Mouse (Mus musculus) forebrain, embryonic 15.5 days (tissue): ENCODE data around the gene Krt83. TPM values are rescaled to one million over a fixed set of nuclear protein-coding genes. Genes with fewer than 3 reads are reported as not detected.

ENCODE experiments used
- ATAC-seq: fragments of 200-750 bp; cut with Nextera tagmentation; replicated peaks from 2 replicates; pipeline ENCODE4 v1.8.0; 2017; ENCODE audit warnings: mild to moderate bottlenecking, moderate TSS enrichment, moderate library complexity
- H3K27ac ChIP-seq: fragments of 300-500 bp; sonication (generic); replicated peaks from 2 replicates; pipeline ENCODE4 v1.5.1; 2015; ENCODE audit warnings: mild to moderate bottlenecking, inconsistent platforms
- H3K27me3 ChIP-seq: fragments of 300-500 bp; sonication (generic); 2 replicates; pipeline ENCODE4 v1.6.1; 2015; ENCODE audit warnings: inconsistent platforms
- H3K36me3 ChIP-seq: fragments of 300-500 bp; sonication (generic); 2 replicates; pipeline ENCODE4 v1.6.1; 2015; ENCODE audit warnings: mild to moderate bottlenecking, inconsistent platforms
- H3K4me1 ChIP-seq: fragments of 300-500 bp; sonication (generic); 2 replicates; pipeline ENCODE4 v1.6.1; 2015; ENCODE audit warnings: inconsistent platforms
- H3K4me2 ChIP-seq: fragments of 300-500 bp; sonication (generic); replicated peaks from 2 replicates; pipeline ENCODE4 v1.6.1; 2015; ENCODE audit warnings: mild to moderate bottlenecking, inconsistent platforms
- H3K4me3 ChIP-seq: fragments of 300-500 bp; sonication (generic); 2 replicates; pipeline ENCODE4 v1.5.1; 2015; ENCODE audit warnings: mild to moderate bottlenecking, inconsistent platforms
- H3K9ac ChIP-seq: fragments of 300-500 bp; sonication (generic); replicated peaks from 2 replicates; pipeline ENCODE4 v1.6.1; 2015; ENCODE audit warnings: mild to moderate bottlenecking, inconsistent platforms
- H3K9me3 ChIP-seq: fragments of 300-500 bp; sonication (generic); 2 replicates; pipeline ENCODE4 v1.6.1; 2016; ENCODE audit warnings: inconsistent platforms
- WGBS: fragments of 180-500 bp; shearing (Covaris S2); methylation state at CpG from one replicate; pipeline ENCODE4 v1.1.7; 2015; ENCODE audit warnings: mixed read lengths; 5-methylcytosine and 5-hydroxymethylcytosine counted together
- polyA plus RNA-seq: library from polyadenylated mRNA; unstranded; fragments of >200 nt; fragmentation: Nextera tagmentation; extraction: Ambion mirVana; gene quantifications from 2 replicates; pipeline ENCODE4 v1.2.1, GENCODE M21; 2015

Krt83 gene
- polyA plus RNA-seq, 1 experiment from 2014 or later: not detected

DNA sequence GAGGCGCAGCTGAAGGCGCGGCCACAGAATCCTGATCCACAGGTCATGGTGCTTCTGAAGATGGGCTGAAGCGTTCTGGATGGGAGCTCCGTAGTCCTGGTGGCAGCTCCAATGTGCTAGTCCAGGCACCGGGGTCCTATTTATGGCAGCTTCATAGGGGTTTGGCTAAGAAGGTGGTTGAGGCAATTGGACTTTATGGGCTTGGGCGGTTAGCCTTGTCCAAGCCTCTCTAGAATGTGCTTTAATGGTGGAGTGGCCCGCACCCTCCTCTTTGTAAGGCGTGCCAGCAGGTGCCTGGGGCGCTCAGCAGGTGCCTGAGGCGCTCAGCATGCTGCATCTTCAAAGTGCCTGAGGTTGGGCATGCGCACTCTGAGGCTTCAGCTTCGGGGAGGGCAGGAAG lies 27.7 kb downstream of the Krt83 start, which contains the start of gene Krt81:
Krt81 (minus strand) TSS at position 101 of the 400 bp plus-strand sequence.
- no peak within 1 kb of the TSS for H3K27ac ChIP-seq
- peaks cover 2% of the 10 kb centered on the region; the same call in 1 of the 2 replicates for H3K4me1 ChIP-seq
- ATAC-seq: no peak
- H3K4me2 ChIP-seq: no peak within 1 kb of the TSS
- no peak within 1 kb of the TSS for H3K9ac ChIP-seq
- no peak within 1 kb of the TSS for H3K4me3 ChIP-seq
- 87% methylated on average over 13 of the region's 13 CpGs for WGBS
- H3K27me3 ChIP-seq: no peaks in the 10 kb centered on the region
- H3K9me3 ChIP-seq: no peaks in the 10 kb centered on the region
- H3K36me3 ChIP-seq: no peaks in the 10 kb centered on the region

DNA sequence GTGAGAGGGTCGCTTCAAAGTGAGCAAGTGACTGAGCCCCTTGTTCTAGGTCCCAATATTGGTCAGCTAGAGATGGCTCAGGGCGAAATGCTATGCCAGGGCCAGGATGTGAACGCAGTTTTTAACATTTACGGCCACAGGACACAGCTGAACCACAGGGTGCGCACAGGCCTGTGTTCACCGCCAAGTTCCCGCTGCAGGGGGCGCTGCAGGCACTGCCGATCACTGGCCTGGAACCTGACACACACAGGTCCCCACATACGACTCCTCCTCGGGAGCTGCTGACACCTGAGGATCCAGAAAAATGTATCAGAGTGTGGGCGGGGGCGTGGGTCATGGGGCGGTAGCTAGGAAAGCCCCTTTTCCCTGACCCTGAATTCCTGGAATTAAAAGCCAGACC lies 32.0 kb downstream of the Krt83 start:
- Histone ChIP-seq H3K27ac (no peak overlapping the region), H3K36me3 (no peaks in the 10 kb centered on the region), H3K27me3 (no peaks in the 10 kb centered on the region), H3K4me2 (no peak overlapping the region), H3K4me3 (no peak overlapping the region), H3K4me1 (peaks cover 9% of the 10 kb centered on the region; the same call in 1 of the 2 replicates), H3K9ac (no peak overlapping the region), H3K9me3 (no peaks in the 10 kb centered on the region)
- ATAC-seq: no peak
- 84% methylated on average over 14 of the region's 14 CpGs for WGBS

DNA sequence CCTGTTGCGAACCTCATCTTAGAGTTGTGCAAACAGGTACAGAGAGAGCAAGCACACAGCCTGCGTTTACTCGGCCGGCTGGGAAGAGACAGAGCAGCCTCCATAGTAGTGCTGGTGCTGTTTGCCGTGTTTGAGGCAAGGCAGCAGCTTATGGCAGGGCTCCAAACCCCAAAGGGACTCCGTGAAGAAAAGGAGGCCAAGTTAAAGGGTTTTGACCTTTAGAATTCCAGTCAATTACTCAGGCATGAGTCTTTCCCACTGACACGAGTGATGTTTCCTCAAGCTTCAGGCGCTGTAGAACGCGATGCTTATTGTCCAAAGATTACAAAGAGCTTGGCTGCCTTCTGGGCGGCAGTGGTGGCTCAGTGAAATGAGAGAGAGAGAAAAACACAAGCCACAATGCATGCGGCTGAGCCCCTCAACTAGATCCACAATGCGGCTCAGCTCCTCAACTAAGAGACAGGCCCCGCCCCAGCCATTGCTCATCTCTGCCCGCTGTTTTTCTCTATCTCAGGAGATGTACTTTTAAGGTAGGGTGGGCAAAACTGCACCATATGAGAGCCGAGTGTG lies 32.9 kb downstream of the Krt83 start:
- 0 out of 2 replicates have a peak overlapping the region, but pooled peaks have one; percentile 7 for H3K4me2 ChIP-seq
- peaks cover 9% of the 10 kb centered on the region; the same call in 1 of the 2 replicates for H3K4me1 ChIP-seq
- H3K27me3 ChIP-seq: no peaks in the 10 kb centered on the region
- no peak overlapping the region for H3K4me3 ChIP-seq
- H3K9me3 ChIP-seq: no peaks in the 10 kb centered on the region
- no peaks in the 10 kb centered on the region for H3K36me3 ChIP-seq
- 34% methylated on average over 16 of the region's 16 CpGs for WGBS
- no peak for ATAC-seq
- H3K9ac ChIP-seq: no peak overlapping the region
- no peak overlapping the region for H3K27ac ChIP-seq

DNA sequence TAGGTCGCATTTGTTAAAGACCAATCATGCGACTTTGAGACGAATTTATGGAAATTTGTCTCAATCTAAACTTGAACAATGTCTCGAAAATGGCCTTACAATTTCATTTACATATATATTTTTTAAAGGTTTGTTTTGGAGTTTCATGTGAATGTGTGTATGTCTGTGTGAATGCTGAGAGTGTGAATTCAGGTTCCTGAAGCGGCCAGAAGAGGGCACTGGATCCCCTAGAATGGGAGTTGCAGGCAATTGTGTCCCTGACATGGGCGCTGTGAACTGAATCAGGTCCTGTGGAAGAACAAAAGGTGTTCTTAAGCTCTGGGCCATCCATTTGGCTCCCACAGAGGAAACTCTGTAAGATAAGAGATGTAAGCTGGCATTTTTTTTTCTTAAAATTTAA lies 35.4 kb downstream of the Krt83 start:
- no peak overlapping the region for H3K4me2 ChIP-seq
- no peak overlapping the region for H3K27ac ChIP-seq
- H3K9ac ChIP-seq: no peak overlapping the region
- peaks cover 9% of the 10 kb centered on the region; the same call in 1 of the 2 replicates for H3K4me1 ChIP-seq
- no peaks in the 10 kb centered on the region for H3K36me3 ChIP-seq
- 89% methylated on average over 6 of the region's 6 CpGs for WGBS
- no peaks in the 10 kb centered on the region for H3K27me3 ChIP-seq
- H3K4me3 ChIP-seq: no peak overlapping the region
- ATAC-seq: no peak
- H3K9me3 ChIP-seq: no peaks in the 10 kb centered on the region

DNA sequence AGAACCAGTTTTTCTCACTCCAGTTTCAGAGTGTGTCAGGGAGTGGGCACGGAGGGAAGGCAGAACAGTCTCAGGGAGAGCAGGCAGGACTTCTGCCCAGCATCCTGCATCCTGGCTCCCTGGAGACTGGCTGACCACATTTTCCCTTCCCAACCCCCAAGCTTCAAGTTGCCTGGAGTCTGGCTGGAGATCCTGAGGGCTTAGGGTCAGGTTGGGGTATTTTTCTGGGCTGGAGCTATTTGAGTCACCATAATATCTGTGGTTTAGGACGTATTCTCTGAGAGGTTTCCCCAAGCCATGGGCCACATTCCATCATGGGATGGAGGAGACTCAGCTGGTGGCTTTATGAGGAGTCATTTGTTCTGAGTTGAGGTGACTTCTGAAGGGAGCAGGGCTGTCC lies 36.0 kb downstream of the Krt83 start:
- WGBS: 90% methylated on average over 2 of the region's 2 CpGs
- no peak overlapping the region for H3K9ac ChIP-seq

DNA sequence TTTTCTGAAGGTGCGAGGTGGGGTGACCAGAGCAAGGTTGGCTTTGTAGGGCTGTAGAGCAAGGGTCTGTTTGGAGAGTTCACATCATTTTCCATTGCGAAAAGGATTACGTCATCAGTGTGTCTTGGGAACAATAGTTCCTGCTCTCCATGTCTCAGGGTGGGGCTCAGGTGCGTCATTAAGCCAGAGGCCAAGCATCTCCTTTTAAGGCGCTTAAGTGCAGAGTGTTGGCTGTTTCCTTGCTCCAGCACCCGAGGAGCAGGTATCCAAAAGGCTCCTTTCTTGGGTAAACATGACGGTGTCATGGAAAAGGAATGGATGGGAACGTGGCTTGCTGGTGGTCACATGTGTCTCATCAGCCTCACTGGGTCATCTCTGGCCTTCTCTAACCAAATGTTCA lies 36.5 kb downstream of the Krt83 start:
- Histone ChIP-seq H3K27me3 (no peaks in the 10 kb centered on the region), H3K4me3 (no peak overlapping the region), H3K9me3 (no peaks in the 10 kb centered on the region), H3K4me1 (peaks cover 9% of the 10 kb centered on the region; the same call in 1 of the 2 replicates), H3K27ac (no peak overlapping the region), H3K4me2 (no peak overlapping the region), H3K9ac (no peak overlapping the region), H3K36me3 (no peaks in the 10 kb centered on the region)
- ATAC-seq: no peak
- 89% methylated on average over 8 of the region's 8 CpGs for WGBS

More for the DNA sequence above, 36.0 kb downstream of the Krt83 start:
- Histone ChIP-seq H3K4me1 (peaks cover 9% of the 10 kb centered on the region; the same call in 1 of the 2 replicates), H3K4me2 (no peak overlapping the region), H3K27me3 (no peaks in the 10 kb centered on the region), H3K36me3 (no peaks in the 10 kb centered on the region), H3K4me3 (no peak overlapping the region), H3K9me3 (no peaks in the 10 kb centered on the region), H3K27ac (no peak overlapping the region)
- no peak for ATAC-seq

DNA sequence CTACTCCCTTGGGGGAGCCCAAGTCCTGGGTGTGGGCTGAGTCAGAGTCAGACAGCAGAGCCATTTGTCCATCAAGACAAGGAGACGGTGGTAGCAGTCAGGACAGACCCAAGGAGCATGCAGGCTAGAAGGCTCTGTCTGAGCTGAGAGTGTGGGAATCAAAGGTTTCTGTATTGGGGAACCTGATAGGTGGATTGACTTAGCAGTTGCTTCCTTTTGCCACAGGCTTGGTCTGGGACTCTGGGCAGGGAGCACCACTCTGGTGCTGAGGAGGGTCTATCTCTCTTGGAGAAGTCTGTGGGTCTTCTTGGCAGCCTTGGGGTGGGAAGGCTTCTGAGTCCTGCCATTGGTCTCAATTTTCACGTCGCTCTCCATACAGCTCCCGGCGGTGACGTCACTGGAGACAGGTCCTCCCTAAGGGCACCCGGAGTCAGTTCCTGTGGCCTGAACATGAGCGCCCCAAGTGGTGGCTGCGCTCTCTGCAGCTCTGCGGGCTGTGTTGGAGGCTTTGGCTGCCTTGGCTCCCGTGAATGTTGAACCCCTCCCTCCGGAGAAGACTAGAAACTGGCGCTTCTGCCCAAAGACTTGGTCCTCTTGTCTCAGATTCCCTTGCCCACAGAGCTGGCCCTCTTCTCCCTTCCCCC lies 38.1 kb downstream of the Krt83 start:
- no peak overlapping the region for H3K27ac ChIP-seq
- no peak overlapping the region for H3K4me3 ChIP-seq
- no peak overlapping the region for H3K4me2 ChIP-seq
- H3K9me3 ChIP-seq: no peaks in the 10 kb centered on the region
- 6% methylated on average over 13 of the region's 13 CpGs for WGBS
- no peak overlapping the region for H3K9ac ChIP-seq
- H3K36me3 ChIP-seq: no peaks in the 10 kb centered on the region
- H3K27me3 ChIP-seq: no peaks in the 10 kb centered on the region
- H3K4me1 ChIP-seq: 0 out of 2 replicates have a peak, but pooled peaks cover 3% of the 10 kb centered on the region
- no peak for ATAC-seq

DNA sequence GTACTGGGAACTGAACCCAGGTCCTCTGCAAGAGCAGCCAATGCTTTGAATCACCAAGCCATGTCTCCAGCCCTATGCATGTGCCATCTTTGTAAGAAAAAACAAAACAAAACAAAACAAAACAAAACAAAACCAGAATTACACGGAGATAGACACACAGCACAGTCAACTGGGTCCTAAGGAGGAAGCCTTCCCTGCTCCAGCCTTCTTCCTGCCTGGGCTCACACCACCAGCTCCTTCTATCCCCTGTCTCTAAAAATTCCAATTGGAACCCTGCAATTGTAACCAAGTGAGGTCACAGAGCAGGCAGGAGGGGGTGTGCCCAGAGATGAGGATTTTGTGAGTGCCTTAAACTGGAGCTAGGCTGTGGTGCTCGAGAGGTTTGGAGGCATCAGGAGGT lies 43.9 kb downstream of the Krt83 start, which contains the start of gene Krt88:
Krt88 (plus strand) TSS at position 301 of the 400 bp plus-strand sequence.
- H3K4me2 ChIP-seq: peak within 1 kb of the TSS; percentile 18; the same call in 1 of the 2 replicates
- H3K9ac ChIP-seq: no peak within 1 kb of the TSS
- H3K36me3 ChIP-seq: no peaks in the 10 kb centered on the region
- no peaks in the 10 kb centered on the region for H3K4me1 ChIP-seq
- H3K27me3 ChIP-seq: no peaks in the 10 kb centered on the region
- H3K9me3 ChIP-seq: no peaks in the 10 kb centered on the region
- ATAC-seq: no peak
- H3K27ac ChIP-seq: no peak within 1 kb of the TSS
- 71% methylated on average over 2 of the region's 2 CpGs for WGBS
- H3K4me3 ChIP-seq: no peak within 1 kb of the TSS

DNA sequence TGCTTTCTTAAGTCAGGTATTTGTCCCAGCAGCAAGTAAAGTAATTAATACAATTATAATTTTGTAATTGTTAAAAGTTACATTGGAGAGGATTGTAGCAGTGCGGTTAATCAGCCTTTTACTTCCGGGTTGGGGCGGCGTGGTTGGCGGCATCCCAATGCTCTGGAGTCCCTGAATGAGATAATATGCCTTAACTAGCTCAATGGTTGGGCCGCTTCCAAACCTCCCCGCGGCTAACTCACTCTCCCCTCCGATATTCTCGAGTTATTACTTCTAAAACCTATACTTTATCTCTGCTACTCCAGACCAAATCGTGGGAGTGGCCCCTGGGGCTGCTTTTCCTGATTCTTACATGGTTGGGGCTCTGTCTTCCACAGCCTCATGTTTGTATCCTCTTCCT lies 44.7 kb downstream of the Krt83 start:
- Histone ChIP-seq H3K4me3 (no peak overlapping the region), H3K4me2 (peak overlapping the region; percentile 18; the same call in 1 of the 2 replicates), H3K27ac (no peak overlapping the region), H3K9me3 (no peaks in the 10 kb centered on the region), H3K9ac (no peak overlapping the region), H3K36me3 (no peaks in the 10 kb centered on the region), H3K27me3 (no peaks in the 10 kb centered on the region), H3K4me1 (no peaks in the 10 kb centered on the region)
- no peak for ATAC-seq
- 52% methylated on average over 11 of the region's 11 CpGs for WGBS

DNA sequence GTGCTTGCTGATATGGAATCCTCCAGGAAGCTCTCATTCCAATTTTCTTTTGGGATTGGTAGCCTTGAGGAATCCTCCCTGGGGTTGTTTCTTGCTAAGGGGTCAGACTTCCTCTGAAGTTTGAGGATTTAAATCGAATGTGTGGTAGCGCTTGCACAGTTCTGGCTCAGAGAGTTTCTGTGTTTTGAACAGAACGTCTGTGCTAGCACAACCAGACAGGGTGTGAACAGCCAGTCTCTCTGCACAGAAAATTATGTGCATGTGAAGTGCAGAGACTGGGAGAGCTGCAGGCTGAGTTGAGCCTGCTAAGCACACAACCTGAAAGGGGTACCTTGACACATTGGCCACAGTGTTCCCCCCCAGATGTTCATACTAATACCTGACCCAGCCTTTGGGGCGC lies 50.5 kb downstream of the Krt83 start:
- WGBS: 72% methylated on average over 4 of the region's 4 CpGs
- no peak for ATAC-seq
- peaks cover 23% of the 10 kb centered on the region for H3K27me3 ChIP-seq
- peak overlapping the region; percentile 43 for H3K27ac ChIP-seq
- H3K4me1 ChIP-seq: peaks cover 13% of the 10 kb centered on the region
- H3K9ac ChIP-seq: no peak overlapping the region
- no peak overlapping the region for H3K4me2 ChIP-seq
- no peaks in the 10 kb centered on the region for H3K9me3 ChIP-seq
- H3K36me3 ChIP-seq: no peaks in the 10 kb centered on the region
- no peak overlapping the region for H3K4me3 ChIP-seq

DNA sequence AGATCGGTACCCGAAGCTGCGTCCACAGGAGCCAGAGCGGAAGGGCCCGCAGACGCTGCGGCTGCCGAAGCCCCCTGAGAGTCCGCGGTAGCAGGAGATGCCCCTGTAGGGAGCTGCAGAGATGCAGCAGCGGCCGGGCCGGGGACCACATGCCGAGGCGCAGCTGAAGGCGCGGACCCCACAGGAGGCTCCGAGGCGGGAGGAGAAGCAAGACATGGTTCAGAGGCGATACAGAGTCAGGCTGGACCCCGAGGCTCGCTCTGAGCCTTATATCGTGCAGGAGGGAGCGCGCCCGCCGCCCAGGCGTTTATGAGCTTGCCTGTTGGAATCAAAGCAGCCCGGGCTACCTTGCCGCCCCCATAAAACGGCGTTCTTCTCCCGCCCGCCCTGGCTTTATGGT lies 52.8 kb downstream of the Krt83 start, which contains the start of gene Krt87:
Krt87 (minus strand) TSS at position 250 of the 400 bp plus-strand sequence.
- Histone ChIP-seq H3K4me2 (peak within 1 kb of the TSS; percentile 66), H3K9ac (peak within 1 kb of the TSS; percentile 54), H3K36me3 (no peaks in the 10 kb centered on the region), H3K27me3 (peaks cover 23% of the 10 kb centered on the region), H3K9me3 (no peaks in the 10 kb centered on the region), H3K4me1 (peaks cover 13% of the 10 kb centered on the region), H3K27ac (no peak within 1 kb of the TSS), H3K4me3 (peak within 1 kb of the TSS; percentile 39)
- under 1% methylated on average over 34 of the region's 34 CpGs for WGBS
- ATAC-seq: no peak

DNA sequence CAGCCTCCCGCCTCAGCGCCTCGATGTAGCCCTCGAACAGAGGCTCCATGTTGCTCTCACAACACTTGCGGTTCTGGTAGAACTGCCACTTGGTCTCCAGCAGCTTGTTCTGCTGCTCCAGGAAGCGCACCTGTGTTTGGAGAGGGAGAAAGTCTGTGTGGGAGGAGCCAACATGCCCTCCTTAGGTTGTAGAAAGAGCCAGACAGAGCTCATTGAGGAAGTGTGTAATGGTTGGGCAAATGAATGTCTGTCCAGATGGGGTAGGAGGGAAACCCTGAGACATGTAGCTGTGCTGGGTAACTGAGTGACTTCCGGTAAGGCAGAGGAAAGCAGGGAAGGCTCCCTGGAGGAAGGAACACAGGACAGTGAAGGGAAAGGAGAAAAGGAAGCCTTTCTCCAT lies 54.7 kb downstream of the Krt83 start:
- Histone ChIP-seq H3K4me2 (no peak overlapping the region), H3K27me3 (peaks cover 23% of the 10 kb centered on the region), H3K4me1 (peaks cover 13% of the 10 kb centered on the region), H3K27ac (no peak overlapping the region), H3K9ac (no peak overlapping the region), H3K9me3 (no peaks in the 10 kb centered on the region), H3K36me3 (no peaks in the 10 kb centered on the region), H3K4me3 (no peak overlapping the region)
- no peak for ATAC-seq
- 93% methylated on average over 7 of the region's 7 CpGs for WGBS
